Mouse (Mus musculus) myocyte (in vitro differentiated cells): ENCODE results near the gene Nhsl1. TPM values are rescaled to one million over a fixed set of nuclear protein-coding genes. Genes with fewer than 3 reads are reported as not detected.

Experiments used
- H3K27me3 ChIP-seq: one replicate; pipeline ENCODE4 v1.6.1; 2011; ENCODE audit not compliant: control insufficient read depth, insufficient read depth, insufficient read length
- H3K36me3 ChIP-seq: one replicate; pipeline ENCODE4 v1.6.1; 2011; ENCODE audit not compliant: control insufficient read depth, insufficient read depth
- H3K4me2 ChIP-seq: one replicate; pipeline ENCODE4 v1.6.1; 2011; ENCODE audit warnings: low read depth, control low read depth
- H3K4me3 ChIP-seq: one replicate; pipeline ENCODE4 v1.5.1; 2011; ENCODE audit warnings: mild to moderate bottlenecking, control low read depth, moderate library complexity
- H3K79me2 ChIP-seq: one replicate; pipeline ENCODE4 v1.6.1; 2011; ENCODE audit not compliant: control insufficient read depth, insufficient read depth
- H3ac ChIP-seq: one replicate; pipeline ENCODE4 v1.6.1; 2011; ENCODE audit not compliant: control insufficient read depth, insufficient read length
- CEBPB ChIP-seq: IDR thresholded peaks from 2 replicates; pipeline ENCODE4 v1.6.1; 2011; ENCODE audit warnings: mild to moderate bottlenecking, moderate library complexity; ENCODE audit not compliant: poor library complexity, insufficient read depth, severe bottlenecking
- E2F4 ChIP-seq: IDR thresholded peaks from one replicate; pipeline ENCODE4 v1.6.1; 2011; ENCODE audit warnings: mild to moderate bottlenecking, control low read depth, moderate library complexity; ENCODE audit not compliant: insufficient read depth
- MAX ChIP-seq: IDR thresholded peaks from one replicate; pipeline ENCODE4 v1.6.1; 2011; ENCODE audit warnings: low read depth, mild to moderate bottlenecking, control low read depth
- MYOD1 ChIP-seq, 3 experiments: IDR thresholded peaks; one replicate each; pipeline ENCODE4 v1.6.1; 2011; ENCODE audit warnings: control low read depth in 2 of 3, low read depth in 2 of 3, mild to moderate bottlenecking in 2 of 3, moderate library complexity in 1 of 3; ENCODE audit not compliant: insufficient read length in 2 of 3, control insufficient read depth in 1 of 3
- MYOG ChIP-seq, 3 experiments: IDR thresholded peaks; one replicate each; pipeline ENCODE4 v1.6.1; 2011; ENCODE audit warnings: control low read depth in 2 of 3, low read depth in 2 of 3, mild to moderate bottlenecking in 2 of 3; ENCODE audit not compliant: insufficient read length in 2 of 3, control insufficient read depth in 1 of 3, insufficient read depth in 1 of 3
- POLR2A ChIP-seq: IDR thresholded peaks from one replicate; pipeline ENCODE4 v1.6.1; 2011; ENCODE audit warnings: low read depth, mild to moderate bottlenecking, control low read depth, moderate library complexity; ENCODE audit not compliant: insufficient read length
- POLR2AphosphoS2 ChIP-seq: IDR thresholded peaks from one replicate; pipeline ENCODE4 v1.6.1; 2011; ENCODE audit warnings: low read depth, control low read depth; ENCODE audit not compliant: insufficient read length
- REST ChIP-seq: IDR thresholded peaks from one replicate; pipeline ENCODE4 v1.6.1; 2011; ENCODE audit warnings: mild to moderate bottlenecking, control low read depth, moderate library complexity; ENCODE audit not compliant: insufficient read depth, insufficient read length
- SRF ChIP-seq: IDR thresholded peaks from one replicate; pipeline ENCODE4 v1.6.1; 2011; ENCODE audit warnings: low read depth; ENCODE audit not compliant: control insufficient read depth, insufficient read length
- TCF12 ChIP-seq: IDR thresholded peaks from one replicate; pipeline ENCODE4 v1.6.1; 2011; ENCODE audit warnings: mild to moderate bottlenecking, control low read depth; ENCODE audit not compliant: poor library complexity, insufficient read depth, severe bottlenecking
- TCF3 ChIP-seq: IDR thresholded peaks from one replicate; pipeline ENCODE4 v1.6.1; 2011; ENCODE audit warnings: low read depth, control low read depth; ENCODE audit not compliant: insufficient read length
- USF1 ChIP-seq: IDR thresholded peaks from one replicate; pipeline ENCODE4 v1.6.1; 2011; ENCODE audit warnings: low read depth, mild to moderate bottlenecking, control low read depth, moderate library complexity
- polyA plus RNA-seq: library from polyadenylated mRNA; unstranded; fragments of >200 nt; fragmentation: generic; extraction: Trizol; gene quantifications from one replicate; pipeline ENCODE4 v1.2.1, GENCODE M21; 2012; ENCODE audit warnings: missing spikeins

The Nhsl1 gene
- 5.4 TPM for polyA plus RNA-seq

DNA sequence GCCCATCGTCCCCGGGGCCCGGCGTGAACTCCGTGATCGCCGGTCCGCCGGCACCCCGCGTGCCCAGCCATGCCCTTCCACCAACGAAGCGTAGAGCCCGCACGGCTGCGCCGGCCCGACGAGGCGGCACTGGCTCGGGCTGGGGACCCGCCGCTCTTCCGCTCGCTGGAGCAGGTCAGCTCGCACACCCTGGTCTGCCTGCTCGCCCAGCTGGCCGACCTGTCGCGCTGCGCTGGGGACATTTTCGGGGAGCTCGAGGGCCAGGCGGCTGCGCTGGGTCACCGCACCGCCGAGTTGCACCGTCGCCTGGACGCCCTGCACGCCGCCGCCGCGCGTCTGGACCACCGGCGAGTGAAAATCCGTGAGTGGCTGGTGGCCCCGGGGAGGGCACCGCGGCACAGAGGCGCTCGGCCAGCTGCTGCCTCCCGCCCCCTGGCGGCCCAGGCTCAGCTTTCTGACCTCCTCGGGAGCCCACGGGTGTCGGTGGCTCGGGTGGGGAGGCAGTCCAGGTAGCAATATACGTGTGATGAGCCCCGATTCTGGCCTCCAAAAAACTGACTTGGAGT, at the start of gene Nhsl1:
Gene Nhsl1, plus strand, starts transcription at position 70 of the 566 bp plus-strand sequence.
- peak within 1 kb of the TSS; percentile 70 for H3K4me2 ChIP-seq
- H3K27me3 ChIP-seq = no peaks in the 10 kb centered on the region
- H3K36me3 ChIP-seq = no peaks in the 10 kb centered on the region
- H3K79me2 ChIP-seq = no peaks in the 10 kb centered on the region
- H3ac ChIP-seq = peak within 1 kb of the TSS; percentile 24
- peak within 1 kb of the TSS; percentile 24 for H3K4me3 ChIP-seq
- TF ChIP-seq REST (no peak), POLR2A (peak; percentile 50), MYOG (IDR thresholded peaks at IDR 0.05; ENCODE audit: control insufficient read depth in 1 of 3, insufficient read depth in 1 of 3, insufficient read length in 2 of 3, low read depth in 2 of 3) (peak in 2 of 3 experiments; percentile 37 to 70), MYOD1 (IDR thresholded peaks at IDR 0.05; ENCODE audit: control insufficient read depth in 1 of 3, insufficient read length in 2 of 3, low read depth in 2 of 3) (peak in 1 of 3 experiments; percentile 47), TCF3 (no peak), USF1 (no peak), TCF12 (no peak)

DNA sequence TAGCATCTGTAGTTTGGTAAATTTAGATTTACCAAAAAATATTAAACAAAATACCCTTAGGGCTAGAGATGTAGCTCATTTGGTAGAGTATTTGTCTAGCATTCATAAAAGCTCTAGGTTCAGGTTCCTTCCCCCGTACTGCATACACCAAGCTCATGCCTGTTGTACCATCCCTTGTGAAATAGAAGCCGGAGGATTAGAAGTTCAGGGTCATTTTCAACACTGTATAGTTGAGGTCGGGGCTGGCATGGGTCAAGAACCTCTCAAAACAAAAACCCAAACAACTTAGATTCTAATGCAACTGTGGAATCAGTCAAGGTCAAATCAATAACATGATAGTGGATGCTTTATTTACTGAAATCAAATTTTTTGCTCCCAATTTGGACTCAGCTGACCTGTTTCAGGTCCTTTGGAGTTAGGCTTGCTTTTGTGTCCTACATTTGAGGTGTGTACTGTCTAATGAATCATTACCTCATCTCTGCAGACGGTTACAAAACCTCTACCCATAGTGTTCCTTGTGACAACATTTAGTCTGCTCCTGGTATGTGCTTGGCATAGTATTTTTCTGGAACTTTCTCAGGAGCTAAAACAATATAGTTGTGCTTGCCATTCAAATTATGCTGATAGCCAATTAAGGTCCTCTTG, 42.6 kb upstream of the Nhsl1 start:
- Histone ChIP-seq H3ac (no peak overlapping the region), H3K79me2 (no peaks in the 10 kb centered on the region), H3K4me2 (no peak overlapping the region), H3K27me3 (no peaks in the 10 kb centered on the region), H3K36me3 (no peaks in the 10 kb centered on the region), H3K4me3 (no peak overlapping the region)
- no peak for TF ChIP-seq USF1
- TF ChIP-seq TCF12 = no peak
- TF ChIP-seq MAX = no peak
- TF ChIP-seq POLR2AphosphoS2 = no peak
- TF ChIP-seq MYOG (IDR thresholded peaks at IDR 0.05; ENCODE audit: control insufficient read depth in 1 of 3, insufficient read depth in 1 of 3, insufficient read length in 2 of 3, low read depth in 2 of 3) = no peak
- no peak for TF ChIP-seq SRF
- TF ChIP-seq CEBPB = no peak
- no peak for TF ChIP-seq MYOD1 (IDR thresholded peaks at IDR 0.05; ENCODE audit: control insufficient read depth in 1 of 3, insufficient read length in 2 of 3, low read depth in 2 of 3)
- TF ChIP-seq E2F4 = no peak
- no peak for TF ChIP-seq TCF3
- TF ChIP-seq POLR2A = no peak
- no peak for TF ChIP-seq REST

DNA sequence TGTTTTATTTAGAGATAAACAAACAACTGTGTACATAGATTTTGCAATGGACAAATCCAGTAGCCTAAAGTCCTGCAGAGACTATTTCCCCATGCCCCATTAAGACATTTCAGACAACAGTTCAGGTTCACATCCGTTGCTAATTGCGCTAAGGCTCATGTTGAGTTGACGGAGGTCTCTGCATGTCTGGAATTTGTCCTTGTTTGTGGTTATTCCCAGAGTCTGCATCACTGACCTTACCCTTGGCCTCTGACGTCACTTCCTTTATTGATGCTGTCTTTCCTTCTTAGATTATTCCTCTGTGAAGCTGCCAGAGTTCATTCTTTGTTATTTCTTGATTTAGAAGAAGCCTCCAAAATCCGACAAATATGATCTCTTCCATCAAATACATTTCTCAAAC, 34.8 kb upstream of the Nhsl1 start:
- no peaks in the 10 kb centered on the region for H3K36me3 ChIP-seq
- no peak overlapping the region for H3ac ChIP-seq
- H3K4me3 ChIP-seq = no peak overlapping the region
- no peaks in the 10 kb centered on the region for H3K27me3 ChIP-seq
- H3K79me2 ChIP-seq = no peaks in the 10 kb centered on the region
- H3K4me2 ChIP-seq = no peak overlapping the region
- TF ChIP-seq MAX = no peak
- no peak for TF ChIP-seq POLR2A
- no peak for TF ChIP-seq CEBPB
- TF ChIP-seq TCF12 = no peak
- no peak for TF ChIP-seq SRF

- Histone ChIP-seq H3K79me2 (no peaks in the 10 kb centered on the region), H3K4me2 (no peak overlapping the region), H3K36me3 (no peaks in the 10 kb centered on the region), H3K4me3 (no peak overlapping the region), H3K27me3 (no peaks in the 10 kb centered on the region), H3ac (no peak overlapping the region)
- no peak for TF ChIP-seq MYOD1 (IDR thresholded peaks at IDR 0.05; ENCODE audit: control insufficient read depth in 1 of 3, insufficient read length in 2 of 3, low read depth in 2 of 3)
- no peak for TF ChIP-seq TCF12
- no peak for TF ChIP-seq SRF
- TF ChIP-seq POLR2AphosphoS2 = no peak
- TF ChIP-seq MAX = no peak
- no peak for TF ChIP-seq E2F4
- no peak for TF ChIP-seq POLR2A
- no peak for TF ChIP-seq CEBPB
- no peak for TF ChIP-seq REST
- no peak for TF ChIP-seq TCF3
- no peak for TF ChIP-seq MYOG (IDR thresholded peaks at IDR 0.05; ENCODE audit: control insufficient read depth in 1 of 3, insufficient read depth in 1 of 3, insufficient read length in 2 of 3, low read depth in 2 of 3)
- TF ChIP-seq USF1 = no peak
Measured at GRCm38 (mm10) chr10:18289512-18289911, 29.3 kb upstream of the Nhsl1 start.

DNA sequence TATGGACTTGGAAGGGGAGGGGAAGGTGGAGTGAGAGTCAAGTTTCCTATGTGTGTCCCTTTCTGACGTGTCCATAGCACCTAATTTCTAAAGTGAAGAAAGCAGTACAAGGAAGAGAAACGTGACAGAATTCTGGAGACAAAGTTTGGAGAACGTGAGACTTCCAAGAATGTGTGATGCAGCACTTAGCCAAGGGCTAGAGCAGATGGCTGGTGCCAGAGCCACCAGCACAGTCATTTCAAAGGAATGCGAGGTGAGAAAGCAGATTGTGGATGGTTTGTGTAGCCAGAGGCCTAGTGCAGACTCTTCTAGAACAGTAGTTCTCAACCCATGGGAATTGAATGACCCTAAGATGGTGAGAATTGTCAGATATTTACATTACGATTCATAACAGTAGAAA, 13.7 kb upstream of the Nhsl1 start:
- H3K4me3 ChIP-seq = no peak overlapping the region
- TF ChIP-seq E2F4 = no peak
- TF ChIP-seq TCF12 = no peak
- no peak for TF ChIP-seq MYOD1 (IDR thresholded peaks at IDR 0.05; ENCODE audit: control insufficient read depth in 1 of 3, insufficient read length in 2 of 3, low read depth in 2 of 3)
- no peak for TF ChIP-seq POLR2A
- no peak for TF ChIP-seq TCF3
- no peak for TF ChIP-seq CEBPB
- TF ChIP-seq MAX = no peak
- no peak for TF ChIP-seq USF1
- no peak for TF ChIP-seq POLR2AphosphoS2
- no peak for TF ChIP-seq SRF
- no peak for TF ChIP-seq REST
- TF ChIP-seq MYOG (IDR thresholded peaks at IDR 0.05; ENCODE audit: control insufficient read depth in 1 of 3, insufficient read depth in 1 of 3, insufficient read length in 2 of 3, low read depth in 2 of 3) = no peak
- no peaks in the 10 kb centered on the region for H3K36me3 ChIP-seq

More for the DNA sequence above, 13.7 kb upstream of the Nhsl1 start:
- H3K27me3 ChIP-seq = no peaks in the 10 kb centered on the region
- H3K79me2 ChIP-seq = no peaks in the 10 kb centered on the region
- no peak overlapping the region for H3ac ChIP-seq
- H3K4me2 ChIP-seq = no peak overlapping the region
